Mouse (Mus musculus): ENCODE measurements at regions not wholly inside any gene's neighbourhood (a gene's known extent, or its start where the extent isn't known, plus 50 kb on each side); places are given as distances from the start of the nearest gene placed in this dataset.

DNA sequence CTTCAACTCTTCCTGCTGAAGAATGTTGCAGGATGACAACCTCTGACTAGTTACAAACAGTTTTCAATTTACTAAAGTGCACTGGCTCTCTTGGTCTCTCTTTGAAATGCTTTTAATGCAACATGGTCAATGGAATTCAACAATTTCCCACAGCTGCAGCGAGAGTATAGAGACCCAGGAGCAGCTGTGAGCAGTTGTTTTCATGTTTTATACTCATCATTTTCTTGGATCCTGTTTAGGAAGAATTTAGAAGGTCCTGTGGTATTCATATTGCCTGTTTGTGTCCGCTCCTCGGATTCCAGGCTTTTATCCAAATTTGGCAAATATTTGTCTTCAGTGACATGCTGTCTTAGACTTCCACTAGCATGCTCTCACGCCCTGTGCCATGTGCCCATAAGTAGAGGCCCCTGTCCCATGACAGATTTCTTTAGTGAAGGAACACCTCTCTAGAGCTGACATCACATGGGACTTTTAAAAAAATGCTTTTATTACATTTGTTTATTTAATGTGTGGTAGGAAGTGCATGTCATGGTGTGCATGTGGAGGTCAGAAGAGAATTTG lies 224.1 kb downstream of the C1d start:
- no peak overlapping the region for H3K4me2 ChIP-seq (ENCODE audit: low read depth, low read length)
- no peak overlapping the region for H3K9ac ChIP-seq (replicated peaks; ENCODE audit: low read length)
- no peak overlapping the region for H3K27ac ChIP-seq (replicated peaks; ENCODE audit: low read depth, low read length)
- no peak for ATAC-seq (replicated peaks; ENCODE audit: insufficient number of reproducible peaks, low FRiP score, low TSS enrichment, low read depth)
- no peaks in the 10 kb centered on the region for H3K9me3 ChIP-seq (replicated peaks; ENCODE audit: control insufficient read depth, low read length)
- H3K4me1 ChIP-seq (ENCODE audit: control insufficient read depth, insufficient read depth, low read length), result no peaks in the 10 kb centered on the region
- DNase-seq (ENCODE audit: low spot score), result no peak
- H3K27me3 ChIP-seq (ENCODE audit: control insufficient read depth, insufficient read depth, low read length), result no peaks in the 10 kb centered on the region
- no peak overlapping the region for H3K4me3 ChIP-seq (ENCODE audit: low read depth, low read length)
- H3K36me3 ChIP-seq (replicated peaks; ENCODE audit: control insufficient read depth, insufficient read depth, low read depth, low read length), result no peaks in the 10 kb centered on the region
- WGBS, result 73% methylated on average over 4 of the region's 4 CpGs

DNA sequence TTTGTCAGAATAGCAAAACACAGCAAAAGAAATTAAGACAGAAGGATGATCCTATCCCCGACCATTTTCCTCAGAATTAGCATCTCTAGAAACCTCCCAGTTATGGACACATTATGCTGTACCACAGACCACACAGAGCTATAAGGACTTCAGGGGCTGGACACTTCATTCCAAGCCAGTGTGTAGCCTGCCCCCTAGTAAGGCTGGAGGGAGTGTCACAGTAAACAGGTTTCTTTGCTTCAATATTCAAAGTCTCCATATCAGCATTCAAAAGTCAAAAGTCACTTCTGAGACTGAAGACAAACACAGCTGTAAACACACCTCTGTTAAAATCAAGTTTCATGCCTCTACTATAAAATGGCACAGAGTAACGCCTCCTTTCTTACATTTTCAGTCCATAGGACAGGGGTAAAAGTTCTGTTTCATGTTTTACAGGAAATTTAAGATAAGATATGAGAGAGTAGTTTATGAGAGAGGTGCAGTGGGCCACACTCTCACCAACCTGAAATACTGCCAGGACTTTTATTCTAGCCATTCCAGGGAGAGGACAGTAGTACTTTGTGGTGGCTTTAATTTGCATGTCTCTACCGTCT lies 226.6 kb downstream of the C1d start:
- Histone ChIP-seq H3K9me3 (replicated peaks; ENCODE audit: control insufficient read depth, low read length) (no peaks in the 10 kb centered on the region), H3K9ac (replicated peaks; ENCODE audit: low read length) (no peak overlapping the region), H3K27me3 (ENCODE audit: control insufficient read depth, insufficient read depth, low read length) (no peaks in the 10 kb centered on the region), H3K4me2 (ENCODE audit: low read depth, low read length) (no peak overlapping the region), H3K4me1 (ENCODE audit: control insufficient read depth, insufficient read depth, low read length) (no peaks in the 10 kb centered on the region), H3K36me3 (replicated peaks; ENCODE audit: control insufficient read depth, insufficient read depth, low read depth, low read length) (no peaks in the 10 kb centered on the region), H3K27ac (replicated peaks; ENCODE audit: low read depth, low read length) (no peak overlapping the region), H3K4me3 (ENCODE audit: low read depth, low read length) (no peak overlapping the region)
- DNase-seq (ENCODE audit: low spot score), result no peak
- ATAC-seq (replicated peaks; ENCODE audit: insufficient number of reproducible peaks, low FRiP score, low TSS enrichment, low read depth), result no peak
- 70% methylated on average over 3 of the region's 3 CpGs for WGBS

DNA sequence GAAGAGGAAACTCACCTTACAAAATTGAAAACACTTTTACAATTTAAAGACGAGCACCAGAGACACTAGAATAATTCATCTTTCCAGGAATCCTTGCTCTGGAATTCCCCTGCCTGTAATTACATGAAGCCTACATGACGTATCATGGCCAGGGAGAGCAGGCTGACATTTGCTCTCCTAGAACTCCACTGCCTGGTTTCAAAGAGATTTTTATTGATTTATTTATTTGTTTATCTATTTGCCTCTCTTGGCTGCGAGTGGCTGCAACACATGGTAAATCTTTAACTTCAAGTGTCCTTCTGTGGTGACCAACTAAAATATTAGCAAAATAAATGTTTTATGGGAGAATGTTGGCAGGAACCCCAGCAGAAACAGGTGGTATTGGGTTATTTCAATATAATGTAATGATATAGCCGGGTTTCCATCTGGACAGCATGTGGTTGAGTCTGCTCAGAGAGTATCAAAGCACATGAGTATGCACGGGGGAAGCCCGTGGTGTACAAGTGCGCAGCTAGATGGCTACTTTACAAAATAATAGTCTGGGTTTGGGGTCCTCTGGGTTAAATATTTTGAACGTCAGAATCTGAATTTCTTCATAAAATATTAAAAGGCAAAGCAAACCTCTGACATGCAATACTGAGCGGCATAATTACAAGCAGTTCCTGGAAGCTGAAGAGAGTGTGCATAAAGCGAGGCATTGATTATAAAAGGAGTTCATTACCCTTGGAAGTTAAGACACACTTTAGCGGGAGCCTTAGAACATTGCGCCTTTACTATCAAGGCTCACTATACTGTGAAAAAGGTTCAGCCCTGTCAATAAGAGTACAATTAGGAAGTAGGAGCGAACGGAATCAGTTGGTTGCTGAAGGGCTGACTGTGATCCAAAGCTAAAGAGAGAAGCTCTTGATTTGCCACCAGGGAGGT lies 244.0 kb downstream of the C1d start:
- Histone ChIP-seq H3K9me3 (replicated peaks; ENCODE audit: control insufficient read depth, low read length) (no peaks in the 10 kb centered on the region), H3K9ac (replicated peaks; ENCODE audit: low read length) (no peak overlapping the region), H3K4me1 (ENCODE audit: control insufficient read depth, insufficient read depth, low read length) (no peaks in the 10 kb centered on the region), H3K27me3 (ENCODE audit: control insufficient read depth, insufficient read depth, low read length) (no peaks in the 10 kb centered on the region), H3K4me2 (ENCODE audit: low read depth, low read length) (no peak overlapping the region), H3K36me3 (replicated peaks; ENCODE audit: control insufficient read depth, insufficient read depth, low read depth, low read length) (no peaks in the 10 kb centered on the region), H3K4me3 (ENCODE audit: low read depth, low read length) (no peak overlapping the region), H3K27ac (replicated peaks; ENCODE audit: low read depth, low read length) (no peak overlapping the region)
- 67% methylated on average over 14 of the region's 14 CpGs for WGBS
- no peak for ATAC-seq (replicated peaks; ENCODE audit: insufficient number of reproducible peaks, low FRiP score, low TSS enrichment, low read depth)
- DNase-seq (ENCODE audit: low spot score), result peak; percentile 43

DNA sequence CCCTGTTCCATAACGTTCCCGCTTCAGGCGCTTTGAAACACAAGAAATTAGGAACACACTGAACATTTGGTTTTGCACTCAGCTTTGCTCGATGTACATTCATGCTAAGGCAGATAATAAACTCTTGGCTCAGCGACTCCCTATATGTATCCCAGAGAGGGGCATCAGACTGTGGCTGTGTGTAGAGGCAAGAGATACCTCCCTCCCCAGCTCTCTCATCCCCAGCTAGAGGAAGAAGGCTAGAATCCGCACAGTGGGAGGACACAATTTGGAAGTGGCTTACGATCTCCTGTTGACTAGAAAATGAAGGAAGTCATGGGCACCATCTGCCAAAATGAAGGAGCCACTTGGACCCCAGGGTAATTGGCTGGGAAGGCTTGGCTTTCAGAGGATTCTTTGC lies 244.7 kb downstream of the C1d start:
- Histone ChIP-seq H3K4me1 (ENCODE audit: control insufficient read depth, insufficient read depth, low read length) (no peaks in the 10 kb centered on the region), H3K4me3 (ENCODE audit: low read depth, low read length) (no peak overlapping the region), H3K9ac (replicated peaks; ENCODE audit: low read length) (no peak overlapping the region), H3K9me3 (replicated peaks; ENCODE audit: control insufficient read depth, low read length) (no peaks in the 10 kb centered on the region), H3K27me3 (ENCODE audit: control insufficient read depth, insufficient read depth, low read length) (no peaks in the 10 kb centered on the region), H3K4me2 (ENCODE audit: low read depth, low read length) (no peak overlapping the region), H3K36me3 (replicated peaks; ENCODE audit: control insufficient read depth, insufficient read depth, low read depth, low read length) (no peaks in the 10 kb centered on the region), H3K27ac (replicated peaks; ENCODE audit: low read depth, low read length) (no peak overlapping the region)
- ATAC-seq (replicated peaks; ENCODE audit: insufficient number of reproducible peaks, low FRiP score, low TSS enrichment, low read depth) (no peak), DNase-seq (ENCODE audit: low spot score) (no peak)
- WGBS, result 88% methylated on average over 7 of the region's 7 CpGs

- DNase-seq (ENCODE audit: low spot score), result no peak
- no peaks in the 10 kb centered on the region for H3K36me3 ChIP-seq (replicated peaks; ENCODE audit: control insufficient read depth, insufficient read depth, low read depth, low read length)
- no peak overlapping the region for H3K4me2 ChIP-seq (ENCODE audit: low read depth, low read length)
- H3K9ac ChIP-seq (replicated peaks; ENCODE audit: low read length), result no peak overlapping the region
- no peak overlapping the region for H3K27ac ChIP-seq (replicated peaks; ENCODE audit: low read depth, low read length)
- no peaks in the 10 kb centered on the region for H3K9me3 ChIP-seq (replicated peaks; ENCODE audit: control insufficient read depth, low read length)
- H3K4me3 ChIP-seq (ENCODE audit: low read depth, low read length), result no peak overlapping the region
- H3K4me1 ChIP-seq (ENCODE audit: control insufficient read depth, insufficient read depth, low read length), result no peaks in the 10 kb centered on the region
- H3K27me3 ChIP-seq (ENCODE audit: control insufficient read depth, insufficient read depth, low read length), result no peaks in the 10 kb centered on the region
- no peak for ATAC-seq (replicated peaks; ENCODE audit: insufficient number of reproducible peaks, low FRiP score, low TSS enrichment, low read depth)
- 73% methylated on average over 12 of the region's 12 CpGs for WGBS
Measured at GRCm38 (mm10) chr11:17522220-17522919, 265.0 kb downstream of the C1d start.

- H3K27me3 ChIP-seq (ENCODE audit: control insufficient read depth, insufficient read depth, low read length), result no peaks in the 10 kb centered on the region
- 92% methylated on average over 4 of the region's 4 CpGs for WGBS
- no peaks in the 10 kb centered on the region for H3K9me3 ChIP-seq (replicated peaks; ENCODE audit: control insufficient read depth, low read length)
- no peak overlapping the region for H3K27ac ChIP-seq (replicated peaks; ENCODE audit: low read depth, low read length)
- H3K4me1 ChIP-seq (ENCODE audit: control insufficient read depth, insufficient read depth, low read length), result no peaks in the 10 kb centered on the region
- no peak overlapping the region for H3K4me3 ChIP-seq (ENCODE audit: low read depth, low read length)
- no peaks in the 10 kb centered on the region for H3K36me3 ChIP-seq (replicated peaks; ENCODE audit: control insufficient read depth, insufficient read depth, low read depth, low read length)
- DNase-seq (ENCODE audit: low spot score) (no peak), ATAC-seq (replicated peaks; ENCODE audit: insufficient number of reproducible peaks, low FRiP score, low TSS enrichment, low read depth) (no peak)
- H3K9ac ChIP-seq (replicated peaks; ENCODE audit: low read length), result no peak overlapping the region
- H3K4me2 ChIP-seq (ENCODE audit: low read depth, low read length), result no peak overlapping the region
Measured at GRCm38 (mm10) chr11:17523329-17523728, 265.9 kb downstream of the C1d start.

DNA sequence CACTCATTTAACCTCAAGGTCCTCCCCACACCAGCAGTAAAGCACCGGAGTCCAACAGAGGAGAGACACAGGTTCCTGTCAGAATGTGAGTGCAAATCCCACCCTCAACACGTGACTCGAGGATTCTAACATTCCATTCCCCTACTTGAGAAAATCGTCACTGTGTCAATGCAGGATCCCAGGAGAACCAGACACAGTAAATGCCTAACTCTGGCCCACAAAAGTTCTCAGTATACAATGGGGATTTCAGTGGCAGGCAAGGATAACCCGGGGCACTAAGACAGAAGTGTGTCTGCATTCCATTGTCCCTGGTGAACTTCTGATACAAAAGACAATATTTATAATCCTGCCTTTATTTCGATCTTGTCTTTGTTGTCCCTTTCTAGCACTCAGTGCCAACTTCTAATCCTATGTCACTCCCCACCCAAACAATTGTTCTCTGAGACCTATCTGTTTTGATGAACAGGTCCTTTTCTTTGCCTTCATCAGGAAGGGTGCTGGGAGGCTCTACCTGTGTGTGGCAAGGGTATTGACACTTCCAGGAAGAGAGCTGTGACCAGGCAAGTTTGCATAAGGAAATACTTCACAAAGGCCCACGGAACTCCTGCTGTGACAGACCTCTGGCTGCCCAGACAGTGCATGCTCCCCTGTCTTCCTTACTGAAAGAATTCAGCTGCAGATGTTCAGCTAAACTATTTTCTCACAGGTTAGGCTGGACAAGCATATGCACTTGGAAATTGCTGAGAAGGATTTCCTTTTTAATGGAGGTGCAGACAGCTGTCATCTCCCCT lies 267.8 kb downstream of the C1d start:
- Histone ChIP-seq H3K4me2 (ENCODE audit: low read depth, low read length) (no peak overlapping the region), H3K9me3 (replicated peaks; ENCODE audit: control insufficient read depth, low read length) (no peaks in the 10 kb centered on the region), H3K9ac (replicated peaks; ENCODE audit: low read length) (no peak overlapping the region), H3K36me3 (replicated peaks; ENCODE audit: control insufficient read depth, insufficient read depth, low read depth, low read length) (no peaks in the 10 kb centered on the region), H3K27ac (replicated peaks; ENCODE audit: low read depth, low read length) (no peak overlapping the region), H3K27me3 (ENCODE audit: control insufficient read depth, insufficient read depth, low read length) (no peaks in the 10 kb centered on the region), H3K4me1 (ENCODE audit: control insufficient read depth, insufficient read depth, low read length) (no peaks in the 10 kb centered on the region), H3K4me3 (ENCODE audit: low read depth, low read length) (no peak overlapping the region)
- DNase-seq (ENCODE audit: low spot score), result no peak
- WGBS, result 48% methylated on average over 7 of the region's 7 CpGs
- ATAC-seq (replicated peaks; ENCODE audit: insufficient number of reproducible peaks, low FRiP score, low TSS enrichment, low read depth), result no peak

All from embryonic facial prominence, embryonic 11.5 days (tissue).